Mouse (Mus musculus): ENCODE measurements around the gene Sall1.

Sall1 gene

GRCm38 (mm10) chr8:89037536-89038236, 6.3 kb downstream of the Sall1 start:
- DNase-seq = no peak

GRCm38 (mm10) chr8:89032412-89032811, 11.6 kb downstream of the Sall1 start:
- DNase-seq = no peak

- no peak for DNase-seq
Observed at GRCm38 (mm10) chr8:89028156-89028555, 15.8 kb downstream of the Sall1 start.

- DNase-seq = no peak
Observed at GRCm38 (mm10) chr8:89026139-89026520, 17.8 kb downstream of the Sall1 start.

- DNase-seq = peak; percentile 17
Observed at GRCm38 (mm10) chr8:89025281-89026138, 18.5 kb downstream of the Sall1 start.

- no peak for DNase-seq
Observed at GRCm38 (mm10) chr8:89024796-89025195, 19.2 kb downstream of the Sall1 start.

GRCm38 (mm10) chr8:89021139-89021538, 22.8 kb downstream of the Sall1 start:
- DNase-seq = no peak

GRCm38 (mm10) chr8:89017891-89018290, 26.1 kb downstream of the Sall1 start:
- no peak for DNase-seq

- peak; percentile 38 for DNase-seq
Observed at GRCm38 (mm10) chr8:89016465-89017070, 27.4 kb downstream of the Sall1 start.

GRCm38 (mm10) chr8:89015539-89015938, 28.4 kb downstream of the Sall1 start:
- no peak for DNase-seq

- no peak for DNase-seq
Observed at GRCm38 (mm10) chr8:89012853-89013534, 31.0 kb downstream of the Sall1 start.

GRCm38 (mm10) chr8:89012024-89012712, 31.8 kb downstream of the Sall1 start:
- DNase-seq = no peak

GRCm38 (mm10) chr8:89008784-89009183, 35.2 kb downstream of the Sall1 start:
- DNase-seq = no peak

GRCm38 (mm10) chr8:89007114-89007513, 36.8 kb downstream of the Sall1 start:
- no peak for DNase-seq

- no peak for DNase-seq
Observed at GRCm38 (mm10) chr8:89006426-89006825, 37.5 kb downstream of the Sall1 start.

- no peak for DNase-seq
Observed at GRCm38 (mm10) chr8:89005797-89006196, 38.2 kb downstream of the Sall1 start.

GRCm38 (mm10) chr8:89004041-89004440, 39.9 kb downstream of the Sall1 start:
- no peak for DNase-seq

- no peak for DNase-seq
Observed at GRCm38 (mm10) chr8:89003336-89003896, 40.5 kb downstream of the Sall1 start.

GRCm38 (mm10) chr8:89002128-89002527, 41.8 kb downstream of the Sall1 start:
- peak; percentile 44 for DNase-seq

- no peak for DNase-seq
Observed at GRCm38 (mm10) chr8:88997276-88997675, 46.7 kb downstream of the Sall1 start.

GRCm38 (mm10) chr8:88991780-88992509, 52.0 kb downstream of the Sall1 start:
- DNase-seq = no peak

Data from lung, postnatal 10 days (tissue).